Mouse (Mus musculus) thymus, postnatal 4 days (tissue): ENCODE results near the gene 4921517D22Rik.
A peak's percentile ranks its signal among the peaks of the same experiment; 100 is the strongest.
"Not testable (repeated sequence)": the region's sequence is repeated elsewhere in the genome, so short reads cannot be mapped to it uniquely, and the experiment has no call there.

Experiments
- DNase-seq: peaks from one replicate; pipeline ENCODE4 v3.0.0; 2021

Gene 4921517D22Rik

GRCm38 (mm10) chr13:59694008-59694407, at the start of gene 4921517D22Rik:
Gene 4921517D22Rik, minus strand, starts transcription at chr13:59694108.
- no peak for DNase-seq

GRCm38 (mm10) chr13:59741697-59742096, 47.8 kb upstream of the 4921517D22Rik start:
- peak; percentile 63 for DNase-seq

GRCm38 (mm10) chr13:59741096-59741495, 47.2 kb upstream of the 4921517D22Rik start:
- no peak for DNase-seq

GRCm38 (mm10) chr13:59739397-59739796, 45.5 kb upstream of the 4921517D22Rik start:
- no peak for DNase-seq

GRCm38 (mm10) chr13:59738455-59738854, 44.5 kb upstream of the 4921517D22Rik start:
- DNase-seq = no peak

GRCm38 (mm10) chr13:59735190-59735589, 41.3 kb upstream of the 4921517D22Rik start:
- DNase-seq = no peak

GRCm38 (mm10) chr13:59734347-59734746, 40.4 kb upstream of the 4921517D22Rik start:
- DNase-seq = not testable (repeated sequence)

GRCm38 (mm10) chr13:59733936-59734335, 40.0 kb upstream of the 4921517D22Rik start:
- DNase-seq = no peak

GRCm38 (mm10) chr13:59731652-59732051, 37.7 kb upstream of the 4921517D22Rik start, which contains the start of gene Spata31d1d:
Gene Spata31d1d, minus strand, starts transcription at chr13:59731752.
- DNase-seq = no peak

- peak; percentile 85 for DNase-seq
Observed at GRCm38 (mm10) chr13:59728378-59729093, 34.6 kb upstream of the 4921517D22Rik start.

- DNase-seq = no peak
Observed at GRCm38 (mm10) chr13:59726139-59726867, 32.4 kb upstream of the 4921517D22Rik start.

- DNase-seq = not testable (repeated sequence)
Observed at GRCm38 (mm10) chr13:59722089-59722488, 28.2 kb upstream of the 4921517D22Rik start.

GRCm38 (mm10) chr13:59719475-59719874, 25.6 kb upstream of the 4921517D22Rik start:
- no peak for DNase-seq

- DNase-seq = not testable (repeated sequence)
Observed at GRCm38 (mm10) chr13:59718857-59719440, 25.0 kb upstream of the 4921517D22Rik start.

- no peak for DNase-seq
Observed at GRCm38 (mm10) chr13:59713710-59714109, 19.8 kb upstream of the 4921517D22Rik start.

GRCm38 (mm10) chr13:59711984-59712383, 18.1 kb upstream of the 4921517D22Rik start, which contains the start of gene Spata31d1b:
Gene Spata31d1b, plus strand, starts transcription at chr13:59712284.
- not testable (repeated sequence) for DNase-seq

GRCm38 (mm10) chr13:59710230-59710629, 16.3 kb upstream of the 4921517D22Rik start, which contains the start of gene Spata31d1a:
Gene Spata31d1a, minus strand, starts transcription at chr13:59710330.
- DNase-seq = no peak

- peak; percentile 41 for DNase-seq
Observed at GRCm38 (mm10) chr13:59704562-59704961, 10.7 kb upstream of the 4921517D22Rik start.

- DNase-seq = no peak
Observed at GRCm38 (mm10) chr13:59703514-59703913, 9.6 kb upstream of the 4921517D22Rik start.

- DNase-seq = not testable (repeated sequence)
Observed at GRCm38 (mm10) chr13:59700137-59700536, 6.2 kb upstream of the 4921517D22Rik start.

- no peak for DNase-seq
Observed at GRCm38 (mm10) chr13:59699131-59699530, 5.2 kb upstream of the 4921517D22Rik start.

- DNase-seq = peak; percentile 32
Observed at GRCm38 (mm10) chr13:59695781-59696180, 1.9 kb upstream of the 4921517D22Rik start.

GRCm38 (mm10) chr13:59691478-59691877, 2.4 kb downstream of the 4921517D22Rik start:
- no peak for DNase-seq
